ENCODE assay signal across 18 mouse cellular contexts in genomic region chr14:76432369-76432768, GRCm38 (mm10). TPM values are rescaled to one million over a fixed set of nuclear protein-coding genes. Genes with fewer than 3 reads are reported as not detected.
A peak's percentile ranks its signal among the peaks of the same experiment; 100 is the strongest.
DNase-seq lines count a peak whose midpoint lies in the region; ATAC-seq and TF ChIP-seq lines count a peak whose summit lies in the region.
"Had no signal": no experiment of that assay in that cellular context is flagged by ENCODE, and none has a peak within 500 bp of the region (broad histone marks: within the 10 kb centered on the region; RNA-seq: fewer than 3 reads in every experiment).

No protein-coding gene starts in this region.

- 52% methylated on average over 7 of the region's 7 CpGs for WGBS in forebrain, embryonic 14.5 days
- WGBS in forebrain, embryonic 11.5 days = 91% methylated on average over 7 of the region's 7 CpGs
- 40% methylated on average over 7 of the region's 7 CpGs for WGBS in forebrain, postnatal 0 days

- ATAC-seq in forebrain, embryonic 14.5 days = peak; percentile 91
- no peak for ATAC-seq in forebrain, embryonic 11.5 days (replicated peaks; ENCODE audit: low FRiP score)
- peak; percentile 86 for ATAC-seq in forebrain, postnatal 0 days
- no peak for ATAC-seq in megakaryocyte, adult 5-6 weeks (ENCODE audit: poor library complexity, severe bottlenecking)
- ATAC-seq: liver, postnatal 0 days; Patski had no signal

- no peak overlapping the region for H3K4me3 ChIP-seq in forebrain, embryonic 14.5 days (ENCODE audit: low read depth, low read length)
- no peak overlapping the region for H3K4me3 ChIP-seq in forebrain, embryonic 11.5 days (ENCODE audit: low read depth, low read length)
- H3K4me3 ChIP-seq in forebrain, postnatal 0 days (ENCODE audit: low read depth, low read length) = no peak overlapping the region
- H3K4me3 ChIP-seq: erythroblast, embryonic 14.5 days; heart, embryonic 15.5 days; kidney, embryonic 15.5 days; limb, embryonic 15.5 days; neural tube, embryonic 13.5 days had no signal

- no peaks in the 10 kb centered on the region for H3K9me3 ChIP-seq in forebrain, embryonic 14.5 days (replicated peaks; ENCODE audit: control insufficient read depth, low read length)
- no peaks in the 10 kb centered on the region for H3K9me3 ChIP-seq in forebrain, embryonic 11.5 days (ENCODE audit: control insufficient read depth, low read length)
- H3K9me3 ChIP-seq in forebrain, postnatal 0 days (ENCODE audit: low read length) = no peaks in the 10 kb centered on the region
- H3K9me3 ChIP-seq: heart, embryonic 15.5 days; kidney, embryonic 15.5 days; limb, embryonic 15.5 days; neural tube, embryonic 13.5 days had no signal

- no peak for TF ChIP-seq CTCF in forebrain, postnatal 0 days (IDR thresholded peaks at IDR 0.05; ENCODE audit: low read depth)

- H3K36me3 ChIP-seq in forebrain, embryonic 14.5 days (ENCODE audit: control insufficient read depth, insufficient read depth, low read length) = peaks cover 46% of the 10 kb centered on the region
- H3K36me3 ChIP-seq in forebrain, embryonic 11.5 days (ENCODE audit: control insufficient read depth, insufficient read depth, low read length) = no peaks in the 10 kb centered on the region; the same call in none of the 2 replicates
- peaks cover 8% of the 10 kb centered on the region; the same call in 1 of the 2 replicates for H3K36me3 ChIP-seq in forebrain, postnatal 0 days (ENCODE audit: insufficient read depth)

- H3K4me2 ChIP-seq in forebrain, embryonic 14.5 days (ENCODE audit: low read length) = no peak overlapping the region
- no peak overlapping the region for H3K4me2 ChIP-seq in forebrain, embryonic 11.5 days (ENCODE audit: low read depth, low read length, severe bottlenecking)
- H3K4me2 ChIP-seq in forebrain, postnatal 0 days (ENCODE audit: low read depth) = no peak overlapping the region
- H3K4me2 ChIP-seq: heart, embryonic 15.5 days; kidney, embryonic 15.5 days; limb, embryonic 15.5 days; neural tube, embryonic 13.5 days had no signal

- no peak overlapping the region; the same call in 1 of the 2 replicates for H3K27ac ChIP-seq in forebrain, embryonic 14.5 days (ENCODE audit: low read depth, low read length)
- no peak overlapping the region for H3K27ac ChIP-seq in forebrain, embryonic 11.5 days (ENCODE audit: low read depth, low read length)
- no peak overlapping the region for H3K27ac ChIP-seq in forebrain, postnatal 0 days (ENCODE audit: low read depth, low read length)
- H3K27ac ChIP-seq: heart, embryonic 15.5 days; kidney, embryonic 15.5 days; limb, embryonic 15.5 days; neural tube, embryonic 13.5 days had no signal

- no peak overlapping the region for H3K9ac ChIP-seq in forebrain, embryonic 14.5 days (ENCODE audit: low read length)
- no peak overlapping the region for H3K9ac ChIP-seq in forebrain, embryonic 11.5 days (ENCODE audit: low read length)
- H3K9ac ChIP-seq in forebrain, postnatal 0 days = no peak overlapping the region
- H3K9ac ChIP-seq: heart, embryonic 15.5 days; kidney, embryonic 15.5 days; limb, embryonic 15.5 days; liver, postnatal 0 days; neural tube, embryonic 13.5 days had no signal

- 0 out of 2 replicates have a peak, but pooled peaks cover 3% of the 10 kb centered on the region for H3K4me1 ChIP-seq in forebrain, embryonic 14.5 days (ENCODE audit: control insufficient read depth, insufficient read depth, low read length)
- H3K4me1 ChIP-seq in forebrain, embryonic 11.5 days (replicated peaks; ENCODE audit: control insufficient read depth, insufficient read depth, low read length) = no peaks in the 10 kb centered on the region
- peaks cover 6% of the 10 kb centered on the region; the same call in 1 of the 2 replicates for H3K4me1 ChIP-seq in forebrain, postnatal 0 days (ENCODE audit: insufficient read depth)
- H3K4me1 ChIP-seq: heart, embryonic 15.5 days; kidney, embryonic 15.5 days; limb, embryonic 15.5 days had no signal

- H3K27me3 ChIP-seq in forebrain, embryonic 14.5 days (replicated peaks; ENCODE audit: control insufficient read depth, insufficient read depth, low read length) = no peaks in the 10 kb centered on the region
- H3K27me3 ChIP-seq in forebrain, embryonic 11.5 days (ENCODE audit: control insufficient read depth, insufficient read depth, low read length) = no peaks in the 10 kb centered on the region
- no peaks in the 10 kb centered on the region for H3K27me3 ChIP-seq in forebrain, postnatal 0 days (ENCODE audit: insufficient read depth, low read length)
- H3K27me3 ChIP-seq: heart, embryonic 15.5 days; kidney, embryonic 15.5 days; limb, embryonic 15.5 days; neural tube, embryonic 13.5 days; Patski had no signal

- DNase-seq in forebrain, embryonic 14.5 days (ENCODE audit: low spot score) = peak; percentile 86
- no peak for DNase-seq in forebrain, embryonic 11.5 days (ENCODE audit: low spot score)
- peak; percentile 78 to 82 for DNase-seq in right cerebral cortex, postnatal 10 days (ENCODE audit: low spot score in 2 of 2)
- DNase-seq in right cerebral cortex, postnatal 25 days = no peak
- peak; percentile 81 for DNase-seq in forebrain, postnatal 0 days
- peak; percentile 64 to 73 for DNase-seq in layer of hippocampus, postnatal 36 days
- no peak for DNase-seq in kidney, adult 18-20 months
- DNase-seq: liver, postnatal 0 days; lung, postnatal 14 days; right cerebral cortex, postnatal 4 days; thymus, postnatal 4 days had no signal

RNA-seq across cellular contexts. Expression of gene Tsc22d1, which starts 17.6 kb away (rescaled TPM):
- 854 and 922 TPM in 2 replicates for polyA plus RNA-seq in forebrain, embryonic 14.5 days (2014; fragmentation: Nextera tagmentation; extraction: Ambion mirVana)
- 484 and 510 TPM in 2 replicates for polyA plus RNA-seq in forebrain, embryonic 11.5 days (2014; fragmentation: Nextera tagmentation; extraction: Ambion mirVana)
- total RNA-seq in forebrain, postnatal 0 days (2014; rRNA removed) = 676 and 725 TPM in 2 replicates
- 575 and 682 TPM in 2 replicates for polyA plus RNA-seq in forebrain, postnatal 0 days (2015; fragmentation: Nextera tagmentation; extraction: Ambion mirVana)
- 100 to 1,000 TPM; 540 to 554 TPM for total RNA-seq in layer of hippocampus, postnatal 36 days (2021)
- total RNA-seq in megakaryocyte, adult 5-6 weeks (2015) = 25.8 and 34.1 TPM in 2 replicates
- 15.9 and 17.3 TPM in 2 replicates for total RNA-seq in megakaryocyte, adult 5-6 weeks (2017)

Comparison
In these comparisons a context has a peak if more than half of its experiments do, and no peak if none do; other contexts are left out.
1. ATAC-seq: peak in forebrain, embryonic 14.5 days (single experiment) and forebrain, postnatal 0 days (single experiment); none in forebrain, embryonic 11.5 days (single experiment) and megakaryocyte, adult 5-6 weeks (single experiment).
2. DNase-seq: peak in forebrain, embryonic 14.5 days (single experiment), right cerebral cortex, postnatal 10 days (2 of 2), forebrain, postnatal 0 days (single experiment) and layer of hippocampus, postnatal 36 days (2 of 2); none in forebrain, embryonic 11.5 days (single experiment), right cerebral cortex, postnatal 25 days (single experiment) and kidney, adult 18-20 months (single experiment).
3. RNA of gene Tsc22d1, which starts 17.6 kb away (total RNA-seq): 676 to 725 TPM in forebrain, postnatal 0 days and 540 to 554 TPM in layer of hippocampus, postnatal 36 days; 15.9 to 34.1 TPM in megakaryocyte, adult 5-6 weeks; every median in the first group is over 10 times any median in the second.